Mouse (Mus musculus) ES-Bruce4 (cell line): ENCODE measurements around the gene Cryzl2. TPM values are rescaled to one million over a fixed set of nuclear protein-coding genes. Genes with fewer than 3 reads are reported as not detected.

Source experiments
- H3K27ac ChIP-seq: 2 replicates; pipeline ENCODE4 v1.5.1; 2012; ENCODE audit warnings: low read length, inconsistent platforms; ENCODE audit not compliant: insufficient read depth
- H3K27me3 ChIP-seq: 2 replicates; pipeline ENCODE4 v1.6.1; 2012; ENCODE audit warnings: mild to moderate bottlenecking, low read length, inconsistent platforms; ENCODE audit not compliant: control insufficient read depth, poor library complexity, insufficient read depth, severe bottlenecking
- H3K36me3 ChIP-seq: 2 replicates; pipeline ENCODE4 v1.6.1; 2012; ENCODE audit warnings: inconsistent platforms, mild to moderate bottlenecking, low read length, moderate library complexity; ENCODE audit not compliant: control insufficient read depth, poor library complexity, insufficient read depth, severe bottlenecking
- H3K4me1 ChIP-seq: one replicate; pipeline ENCODE4 v1.8.1; 2011; ENCODE audit warnings: low read length; ENCODE audit not compliant: control insufficient read depth, insufficient read depth
- H3K4me3 ChIP-seq: 2 replicates; pipeline ENCODE4 v1.5.1; 2011; ENCODE audit warnings: low read depth, mild to moderate bottlenecking, low read length
- H3K9ac ChIP-seq: 2 replicates; pipeline ENCODE4 v1.6.1; 2012; ENCODE audit warnings: low read depth, mild to moderate bottlenecking, inconsistent platforms; ENCODE audit not compliant: poor library complexity, severe bottlenecking
- H3K9me3 ChIP-seq: replicated peaks from 2 replicates; pipeline ENCODE4 v1.6.1; 2012; ENCODE audit warnings: mild to moderate bottlenecking, low read length, inconsistent platforms; ENCODE audit not compliant: control insufficient read depth, poor library complexity, insufficient read depth, severe bottlenecking
- CTCF ChIP-seq: IDR thresholded peaks from one replicate; pipeline ENCODE4 v1.8.1; 2011; ENCODE audit warnings: low read depth, low read length
- EP300 ChIP-seq: IDR thresholded peaks from 2 replicates; pipeline ENCODE4 v1.6.1; 2011; ENCODE audit warnings: low read depth, low read length; ENCODE audit not compliant: insufficient read depth
- POLR2A ChIP-seq: IDR thresholded peaks from one replicate; pipeline ENCODE4 v1.8.1; 2011; ENCODE audit warnings: low read length; ENCODE audit not compliant: insufficient read depth
- polyA plus RNA-seq: library from polyadenylated mRNA; stranded (reverse); fragments of >200 nt; gene quantifications from 2 replicates; pipeline ENCODE4 v1.2.4, GENCODE M21; 2011; ENCODE audit warnings: low read depth; ENCODE audit not compliant: missing spikeins, insufficient read depth, insufficient read length

Cryzl2 gene
- polyA plus RNA-seq: 5.9 and 7.2 TPM in 2 replicates

GRCm38 (mm10) chr1:157458421-157459208 is at the start of gene Cryzl2:
Gene Cryzl2 (plus strand): TSS chr1:157458577.
- Histone ChIP-seq H3K27ac (no peak within 1 kb of the TSS), H3K4me3 (peak within 1 kb of the TSS; percentile 57), H3K36me3 (no peaks in the 10 kb centered on the region), H3K9me3 (no peaks in the 10 kb centered on the region), H3K27me3 (no peaks in the 10 kb centered on the region), H3K4me1 (no peaks in the 10 kb centered on the region), H3K9ac (peak within 1 kb of the TSS; percentile 25)
- TF ChIP-seq CTCF (peak; percentile 90), EP300 (0 out of 2 replicates have a peak, but pooled peaks have one; percentile 28), POLR2A (no peak)

GRCm38 (mm10) chr1:157409648-157410047 is 48.7 kb upstream of the Cryzl2 start:
- TF ChIP-seq POLR2A (no peak), EP300 (no peak), CTCF (no peak)
- no peak overlapping the region for H3K4me3 ChIP-seq
- no peaks in the 10 kb centered on the region for H3K36me3 ChIP-seq

GRCm38 (mm10) chr1:157410937-157411336 is 47.4 kb upstream of the Cryzl2 start:
- Histone ChIP-seq H3K27me3 (no peaks in the 10 kb centered on the region), H3K36me3 (peaks cover 2% of the 10 kb centered on the region), H3K9ac (0 out of 2 replicates have a peak overlapping the region, but pooled peaks have one; percentile 90), H3K4me1 (peaks cover 3% of the 10 kb centered on the region), H3K4me3 (peak overlapping the region; percentile 51), H3K27ac (no peak overlapping the region), H3K9me3 (no peaks in the 10 kb centered on the region)
- TF ChIP-seq POLR2A (no peak), EP300 (no peak), CTCF (no peak)

More at GRCm38 (mm10) chr1:157409648-157410047, 48.7 kb upstream of the Cryzl2 start:
- Histone ChIP-seq H3K9ac (no peak overlapping the region), H3K4me1 (no peaks in the 10 kb centered on the region), H3K9me3 (no peaks in the 10 kb centered on the region), H3K27ac (no peak overlapping the region), H3K27me3 (no peaks in the 10 kb centered on the region)

GRCm38 (mm10) chr1:157411341-157411710 is 47.1 kb upstream of the Cryzl2 start:
- peaks cover 2% of the 10 kb centered on the region for H3K36me3 ChIP-seq
- H3K27ac ChIP-seq: no peak overlapping the region
- H3K4me3 ChIP-seq: peak overlapping the region; percentile 84
- TF ChIP-seq EP300 (no peak), CTCF (no peak), POLR2A (no peak)
- H3K4me1 ChIP-seq: peaks cover 3% of the 10 kb centered on the region
- H3K9me3 ChIP-seq: no peaks in the 10 kb centered on the region
- H3K27me3 ChIP-seq: no peaks in the 10 kb centered on the region
- peak overlapping the region; percentile 90 for H3K9ac ChIP-seq

- Histone ChIP-seq H3K9me3 (no peaks in the 10 kb centered on the region), H3K27me3 (no peaks in the 10 kb centered on the region), H3K27ac (no peak overlapping the region), H3K4me3 (peak overlapping the region; percentile 84), H3K9ac (peak overlapping the region; percentile 90), H3K36me3 (peaks cover 2% of the 10 kb centered on the region), H3K4me1 (peaks cover 6% of the 10 kb centered on the region)
- TF ChIP-seq POLR2A (no peak), EP300 (no peak), CTCF (no peak)
These were observed 46.5 kb upstream of the Cryzl2 start for GRCm38 (mm10) chr1:157411711-157412380.
